Mouse (Mus musculus): Measurements from ENCODE around the gene Foxn4.

Gene Foxn4

GRCm38 (mm10) chr5:114273693-114274402 lies at the start of gene Foxn4:
Gene Foxn4 (minus strand): TSS chr5:114273807.
- DNase-seq (ENCODE audit: inconsistent ontology term): peak; percentile 19

- no peak for DNase-seq (ENCODE audit: inconsistent ontology term)
These were observed 49.6 kb upstream of the Foxn4 start for GRCm38 (mm10) chr5:114323105-114323790.

- no peak for DNase-seq (ENCODE audit: inconsistent ontology term)
These were observed 36.1 kb upstream of the Foxn4 start for GRCm38 (mm10) chr5:114309680-114310036.

- peak; percentile 44 for DNase-seq (ENCODE audit: inconsistent ontology term)
These were observed 35.4 kb upstream of the Foxn4 start for GRCm38 (mm10) chr5:114308765-114309679.

GRCm38 (mm10) chr5:114306496-114306895 lies 32.9 kb upstream of the Foxn4 start:
- no peak for DNase-seq (ENCODE audit: inconsistent ontology term)

GRCm38 (mm10) chr5:114303166-114303565 lies 29.6 kb upstream of the Foxn4 start:
- DNase-seq (ENCODE audit: inconsistent ontology term): no peak

GRCm38 (mm10) chr5:114299883-114300610 lies 26.4 kb upstream of the Foxn4 start:
- DNase-seq (ENCODE audit: inconsistent ontology term): no peak

GRCm38 (mm10) chr5:114299156-114299855 lies 25.7 kb upstream of the Foxn4 start:
- peak; percentile 63 for DNase-seq (ENCODE audit: inconsistent ontology term)

GRCm38 (mm10) chr5:114298212-114298894 lies 24.7 kb upstream of the Foxn4 start:
- peak; percentile 59 for DNase-seq (ENCODE audit: inconsistent ontology term)

- no peak for DNase-seq (ENCODE audit: inconsistent ontology term)
These were observed 23.4 kb upstream of the Foxn4 start for GRCm38 (mm10) chr5:114296693-114297631.

- DNase-seq (ENCODE audit: inconsistent ontology term): no peak
These were observed 16.4 kb upstream of the Foxn4 start for GRCm38 (mm10) chr5:114290004-114290403.

GRCm38 (mm10) chr5:114288874-114289273 lies 15.3 kb upstream of the Foxn4 start, which contains the start of gene Myo1h:
Gene Myo1h (plus strand): TSS chr5:114289166.
- no peak for DNase-seq (ENCODE audit: inconsistent ontology term)

- no peak for DNase-seq (ENCODE audit: inconsistent ontology term)
These were observed 14.8 kb upstream of the Foxn4 start for GRCm38 (mm10) chr5:114288396-114288795.

- no peak for DNase-seq (ENCODE audit: inconsistent ontology term)
These were observed 13.4 kb upstream of the Foxn4 start for GRCm38 (mm10) chr5:114286872-114287571.

- no peak for DNase-seq (ENCODE audit: inconsistent ontology term)
These were observed 12.5 kb upstream of the Foxn4 start for GRCm38 (mm10) chr5:114286102-114286501.

GRCm38 (mm10) chr5:114285398-114285700 lies 11.7 kb upstream of the Foxn4 start:
- no peak for DNase-seq (ENCODE audit: inconsistent ontology term)

GRCm38 (mm10) chr5:114284604-114285397 lies 11.2 kb upstream of the Foxn4 start:
- DNase-seq (ENCODE audit: inconsistent ontology term): peak; percentile 98

GRCm38 (mm10) chr5:114282346-114282745 lies 8.7 kb upstream of the Foxn4 start:
- no peak for DNase-seq (ENCODE audit: inconsistent ontology term)
